Mouse (Mus musculus) limb, embryonic 13.5 days (tissue): ENCODE data around the gene Scaf4. TPM values are rescaled to one million over a fixed set of nuclear protein-coding genes. Genes with fewer than 3 reads are reported as not detected.
A peak's percentile ranks its signal among the peaks of the same experiment; 100 is the strongest.

Experiments
- ATAC-seq: fragments of 200-750 bp; cut with Nextera tagmentation; 2 replicates; pipeline ENCODE4 v1.8.0; 2017; ENCODE audit warnings: low read depth, moderate number of reproducible peaks, moderate TSS enrichment; ENCODE audit not compliant: low FRiP score
- H3K27ac ChIP-seq: fragments of 300-500 bp; sonication (generic); 2 replicates; pipeline ENCODE4 v1.5.1; 2015; ENCODE audit warnings: inconsistent platforms, mild to moderate bottlenecking, moderate library complexity
- H3K27me3 ChIP-seq: fragments of 300-500 bp; sonication (generic); 2 replicates; pipeline ENCODE4 v1.6.1; 2015; ENCODE audit warnings: mild to moderate bottlenecking, inconsistent platforms
- H3K36me3 ChIP-seq: fragments of 300-500 bp; sonication (generic); 2 replicates; pipeline ENCODE4 v1.6.1; 2015; ENCODE audit warnings: inconsistent platforms, mild to moderate bottlenecking, moderate library complexity
- H3K4me1 ChIP-seq: fragments of 300-500 bp; sonication (generic); 2 replicates; pipeline ENCODE4 v1.6.1; 2015; ENCODE audit warnings: inconsistent platforms
- H3K4me2 ChIP-seq: fragments of 300-500 bp; sonication (generic); replicated peaks from 2 replicates; pipeline ENCODE4 v1.6.1; 2015; ENCODE audit warnings: inconsistent platforms, mild to moderate bottlenecking, moderate library complexity
- H3K4me3 ChIP-seq: fragments of 300-500 bp; sonication (generic); 2 replicates; pipeline ENCODE4 v1.5.1; 2015; ENCODE audit warnings: moderate library complexity, mild to moderate bottlenecking, inconsistent platforms
- H3K9ac ChIP-seq: fragments of 300-500 bp; sonication (generic); 2 replicates; pipeline ENCODE4 v1.6.1; 2015; ENCODE audit warnings: mild to moderate bottlenecking, inconsistent platforms
- H3K9me3 ChIP-seq: fragments of 300-500 bp; sonication (generic); 2 replicates; pipeline ENCODE4 v1.6.1; 2016; ENCODE audit warnings: inconsistent platforms
- WGBS: fragments of 180-500 bp; shearing (Covaris S2); methylation state at CpG from one replicate; pipeline ENCODE4 v1.1.7; 2015; 5-methylcytosine and 5-hydroxymethylcytosine counted together
- polyA plus RNA-seq: library from polyadenylated mRNA; unstranded; fragments of >200 nt; fragmentation: Nextera tagmentation; extraction: Ambion mirVana; gene quantifications from 2 replicates; pipeline ENCODE4 v1.2.1, GENCODE M21; 2015

The Scaf4 gene
- polyA plus RNA-seq, 1 experiment from 2014 or later = 27.3 TPM

DNA sequence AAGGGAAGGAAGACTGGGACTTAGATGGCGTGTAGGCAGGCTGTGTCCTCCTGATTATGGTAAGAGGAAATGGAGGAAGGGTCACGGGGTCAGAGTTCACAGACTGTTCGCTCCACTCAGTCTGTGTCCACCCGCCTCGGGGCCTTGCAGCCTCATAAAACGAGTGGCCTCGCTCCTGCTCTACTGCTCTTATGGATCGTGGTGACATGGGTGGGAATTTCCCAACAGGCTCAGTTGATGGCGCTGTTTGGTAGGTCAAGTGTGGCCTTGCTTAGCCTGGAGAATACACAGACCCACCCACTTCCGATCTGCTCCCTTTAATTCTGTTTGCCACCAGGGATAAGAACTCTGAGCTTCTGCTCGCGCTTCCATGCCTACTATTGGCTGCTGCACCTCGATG lies 96.8 kb downstream of the Scaf4 start:
- H3K4me2 ChIP-seq = no peak overlapping the region

DNA sequence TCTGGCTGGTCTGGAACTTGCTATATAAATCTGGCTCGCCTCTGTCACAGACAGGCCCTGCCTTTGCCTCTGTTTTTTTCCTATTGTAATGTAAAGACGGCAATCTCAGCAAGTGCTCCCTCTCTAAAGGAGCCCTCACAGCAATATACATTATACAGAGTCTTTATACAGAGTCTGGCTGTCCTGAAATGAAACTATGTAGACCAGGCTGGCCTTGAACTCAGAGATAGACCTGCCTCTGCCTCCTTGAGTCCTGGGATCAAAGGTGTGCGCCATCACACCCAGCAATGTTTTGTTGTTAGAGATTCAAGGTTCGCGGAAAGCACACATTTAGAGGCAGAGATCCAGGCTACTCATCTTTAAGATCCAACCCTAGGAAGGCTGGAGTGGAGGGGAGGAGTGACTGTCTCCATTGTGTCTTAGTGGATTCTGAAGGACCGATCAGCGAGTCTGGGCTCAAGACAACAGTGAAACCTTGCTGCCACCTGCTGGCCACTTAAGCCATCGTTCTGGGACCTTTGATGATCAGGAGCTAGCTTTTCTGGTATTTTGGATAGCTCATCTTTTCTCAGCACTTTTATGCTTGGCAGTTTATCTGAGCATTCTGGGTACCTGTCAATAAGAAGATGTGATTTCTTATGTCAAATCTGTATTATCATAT lies 98.2 kb downstream of the Scaf4 start:
- no peaks in the 10 kb centered on the region for H3K27me3 ChIP-seq
- H3K4me1 ChIP-seq = 0 out of 2 replicates have a peak, but pooled peaks cover 4% of the 10 kb centered on the region
- H3K36me3 ChIP-seq = no peaks in the 10 kb centered on the region
- no peaks in the 10 kb centered on the region for H3K9me3 ChIP-seq
- no peak overlapping the region for H3K9ac ChIP-seq
- peak; percentile 55 for ATAC-seq
- 43% methylated on average over 8 of the region's 8 CpGs for whole genome bisulfite sequencing
- H3K27ac ChIP-seq = no peak overlapping the region
- H3K4me2 ChIP-seq = no peak overlapping the region
- no peak overlapping the region for H3K4me3 ChIP-seq

More for the DNA sequence above, 96.8 kb downstream of the Scaf4 start:
- no peak; the same call in 1 of the 2 replicates for ATAC-seq
- Histone ChIP-seq H3K4me1 (0 out of 2 replicates have a peak, but pooled peaks cover 4% of the 10 kb centered on the region), H3K36me3 (no peaks in the 10 kb centered on the region), H3K27ac (no peak overlapping the region), H3K9me3 (no peaks in the 10 kb centered on the region), H3K27me3 (no peaks in the 10 kb centered on the region), H3K4me3 (no peak overlapping the region), H3K9ac (no peak overlapping the region)
- 17% methylated on average over 13 of the region's 13 CpGs for WGBS

DNA sequence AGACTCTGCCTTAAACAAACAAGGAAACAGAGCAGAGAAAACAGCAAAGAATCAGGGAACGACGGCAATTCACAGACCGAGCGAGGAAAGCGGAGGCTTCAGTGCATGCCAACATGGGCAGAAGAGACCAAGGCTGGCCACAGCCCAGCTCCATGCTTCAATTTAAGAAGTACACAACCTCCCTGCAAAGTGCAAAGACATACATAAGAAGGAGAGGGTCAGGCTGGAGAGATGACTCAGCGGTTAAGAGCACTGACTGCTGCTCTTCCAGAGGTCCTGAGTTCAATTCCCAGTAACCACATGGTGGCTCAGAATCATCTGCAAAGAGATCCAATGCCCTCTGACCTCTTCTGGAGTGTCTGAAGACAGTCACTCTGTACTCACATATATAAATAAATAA lies 100.2 kb downstream of the Scaf4 start:
- Histone ChIP-seq H3K4me2 (no peak overlapping the region), H3K4me1 (0 out of 2 replicates have a peak, but pooled peaks cover 4% of the 10 kb centered on the region), H3K4me3 (no peak overlapping the region), H3K9ac (no peak overlapping the region), H3K27ac (no peak overlapping the region), H3K27me3 (no peaks in the 10 kb centered on the region), H3K9me3 (no peaks in the 10 kb centered on the region), H3K36me3 (no peaks in the 10 kb centered on the region)
- ATAC-seq = no peak
- WGBS = 81% methylated on average over 6 of the region's 6 CpGs

DNA sequence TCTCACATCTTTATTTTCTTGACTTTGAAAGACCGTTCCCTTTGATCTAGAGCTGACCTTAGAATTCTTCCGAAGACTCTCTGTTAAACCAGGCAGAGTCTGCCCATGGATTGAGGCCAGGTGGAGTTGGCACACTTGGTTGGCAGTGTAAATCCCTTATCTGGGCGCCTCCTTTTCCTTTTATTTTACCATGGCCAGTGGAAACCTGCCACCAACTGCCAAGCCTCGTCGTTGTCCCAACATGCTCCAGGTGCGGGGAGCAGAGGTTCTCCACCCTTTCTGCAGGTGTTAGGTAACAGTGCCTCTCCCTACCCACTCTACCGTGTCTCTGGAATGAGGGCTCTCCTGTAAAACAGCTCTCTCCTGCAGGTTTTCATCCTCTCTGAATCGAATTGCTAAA lies 102.6 kb downstream of the Scaf4 start:
- Histone ChIP-seq H3K9ac (no peak overlapping the region), H3K27me3 (no peaks in the 10 kb centered on the region), H3K4me1 (no peaks in the 10 kb centered on the region), H3K4me2 (no peak overlapping the region), H3K4me3 (no peak overlapping the region), H3K27ac (no peak overlapping the region), H3K9me3 (no peaks in the 10 kb centered on the region), H3K36me3 (no peaks in the 10 kb centered on the region)
- no peak for ATAC-seq
- WGBS = 86% methylated on average over 8 of the region's 8 CpGs

DNA sequence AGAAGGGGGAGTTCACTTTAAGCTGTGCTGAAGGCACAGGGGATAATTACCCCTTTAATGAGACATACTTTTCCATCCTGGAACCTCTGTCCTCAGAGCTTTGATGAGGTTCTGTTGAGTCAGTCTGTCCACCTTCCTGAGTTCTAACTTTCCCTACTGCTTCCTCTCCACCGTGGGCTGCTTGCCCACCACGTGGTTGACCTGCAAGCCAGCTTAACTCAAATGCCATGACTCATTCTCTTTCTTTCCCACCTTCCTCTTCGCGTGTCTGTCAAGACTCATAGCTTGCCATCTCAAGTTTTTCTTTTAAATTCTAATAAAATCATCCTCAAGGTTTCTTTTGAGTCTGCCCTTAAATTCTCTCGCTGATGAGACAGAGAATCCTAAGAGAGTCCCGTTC lies 103.3 kb downstream of the Scaf4 start:
- Histone ChIP-seq H3K9ac (no peak overlapping the region), H3K4me2 (no peak overlapping the region), H3K27me3 (no peaks in the 10 kb centered on the region), H3K4me1 (no peaks in the 10 kb centered on the region), H3K4me3 (no peak overlapping the region), H3K9me3 (no peaks in the 10 kb centered on the region), H3K36me3 (no peaks in the 10 kb centered on the region), H3K27ac (no peak overlapping the region)
- no peak for ATAC-seq
- 83% methylated on average over 6 of the region's 6 CpGs for WGBS

DNA sequence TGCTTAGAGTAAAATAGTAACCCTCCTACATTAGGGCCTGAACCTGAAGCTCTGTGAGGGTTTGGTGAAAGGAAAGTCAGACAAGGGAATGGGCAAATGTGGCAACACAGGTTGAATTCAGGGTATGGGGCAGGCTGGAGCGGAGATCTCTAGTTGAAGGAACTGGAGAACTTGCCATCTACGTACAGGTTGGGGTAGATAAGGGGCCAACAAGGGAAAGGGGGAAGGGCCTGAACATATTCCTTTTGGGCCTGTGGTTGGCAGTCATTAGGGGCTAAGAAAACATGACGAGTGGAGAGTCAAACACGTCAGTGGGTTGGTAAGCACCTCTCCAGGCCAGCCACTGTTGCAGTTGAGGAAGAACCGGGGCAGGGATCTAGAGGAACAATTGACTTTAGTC lies 104.4 kb downstream of the Scaf4 start:
- ATAC-seq = no peak
- Histone ChIP-seq H3K27ac (no peak overlapping the region), H3K9ac (no peak overlapping the region), H3K9me3 (no peaks in the 10 kb centered on the region), H3K4me1 (no peaks in the 10 kb centered on the region), H3K4me2 (no peak overlapping the region), H3K36me3 (no peaks in the 10 kb centered on the region), H3K27me3 (no peaks in the 10 kb centered on the region), H3K4me3 (no peak overlapping the region)
- 82% methylated on average over 5 of the region's 5 CpGs for WGBS

DNA sequence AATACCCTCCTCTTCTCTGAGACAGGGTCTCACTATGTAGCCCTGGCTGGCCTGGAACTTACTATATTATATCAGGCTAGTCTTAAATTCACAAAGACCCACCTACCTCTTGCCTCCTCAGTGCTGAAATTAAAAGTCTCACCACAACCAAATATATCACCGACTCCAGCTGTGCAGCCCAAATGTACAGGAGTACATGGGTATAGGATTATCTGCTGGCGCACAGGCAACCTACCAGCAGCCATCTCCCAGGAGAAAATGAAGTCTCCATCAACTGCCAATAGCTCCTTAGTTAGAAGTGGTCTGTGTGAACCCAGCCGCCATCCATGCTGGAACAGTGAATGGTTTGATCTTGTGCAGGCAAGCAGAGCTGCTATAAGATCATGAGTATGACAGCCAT lies 105.9 kb downstream of the Scaf4 start:
- no peak overlapping the region for H3K9ac ChIP-seq
- H3K4me2 ChIP-seq = no peak overlapping the region
- no peaks in the 10 kb centered on the region for H3K27me3 ChIP-seq
- H3K9me3 ChIP-seq = no peaks in the 10 kb centered on the region
- no peak for ATAC-seq
- H3K27ac ChIP-seq = no peak overlapping the region
- no peaks in the 10 kb centered on the region for H3K4me1 ChIP-seq
- WGBS = 90% methylated on average over 3 of the region's 3 CpGs
- H3K36me3 ChIP-seq = no peaks in the 10 kb centered on the region
- no peak overlapping the region for H3K4me3 ChIP-seq

DNA sequence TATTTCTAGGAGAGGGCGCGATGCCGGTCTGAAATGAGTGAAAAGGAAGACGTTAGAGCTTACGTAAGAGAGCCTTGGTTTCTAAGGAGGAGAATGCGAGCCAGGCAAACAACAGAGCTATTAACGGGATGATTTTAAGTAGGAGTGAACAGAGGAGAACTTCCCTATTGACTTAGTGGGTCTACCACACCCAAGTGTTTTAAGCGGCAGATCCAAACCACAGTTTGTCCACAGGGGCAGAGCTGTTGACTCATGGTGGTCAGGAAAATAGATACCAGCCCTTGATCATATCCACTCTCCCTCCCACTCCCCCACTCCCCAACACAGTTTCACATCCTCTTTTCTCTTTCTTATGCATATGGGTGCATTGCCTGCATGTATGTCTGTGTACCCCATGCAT lies 106.9 kb downstream of the Scaf4 start:
- 77% methylated on average over 8 of the region's 8 CpGs for WGBS
- ATAC-seq = no peak
- no peaks in the 10 kb centered on the region for H3K36me3 ChIP-seq

GRCm38 (mm10) chr16:90176472-90176871 lies 107.8 kb downstream of the Scaf4 start:
- no peaks in the 10 kb centered on the region for H3K4me1 ChIP-seq
- H3K9me3 ChIP-seq = no peaks in the 10 kb centered on the region
- H3K4me3 ChIP-seq = no peak overlapping the region
- no peaks in the 10 kb centered on the region for H3K27me3 ChIP-seq
- no peak overlapping the region for H3K27ac ChIP-seq
- no peak overlapping the region for H3K9ac ChIP-seq
- ATAC-seq = peak; percentile 36; the same call in 1 of the 2 replicates
- H3K4me2 ChIP-seq = no peak overlapping the region
- H3K36me3 ChIP-seq = no peaks in the 10 kb centered on the region
- whole genome bisulfite sequencing = 58% methylated on average over 10 of the region's 10 CpGs

More for the DNA sequence above, 106.9 kb downstream of the Scaf4 start:
- H3K4me3 ChIP-seq = no peak overlapping the region
- no peaks in the 10 kb centered on the region for H3K4me1 ChIP-seq
- H3K4me2 ChIP-seq = no peak overlapping the region
- H3K9ac ChIP-seq = no peak overlapping the region
- H3K9me3 ChIP-seq = no peaks in the 10 kb centered on the region
- H3K27me3 ChIP-seq = no peaks in the 10 kb centered on the region
- no peak overlapping the region for H3K27ac ChIP-seq

Other genes starting within 250 kb of the Scaf4 start
- gene Tiam1, start 140.7 kb downstream of the Scaf4 start, polyA plus RNA-seq = 46.1 and 55.0 TPM in 2 replicates
- gene Sod1, start 63.7 kb downstream of the Scaf4 start, polyA plus RNA-seq = 1,085 and 1,159 TPM in 2 replicates
- 16.5 and 17.9 TPM in 2 replicates for gene Hunk, start 101.5 kb upstream of the Scaf4 start, polyA plus RNA-seq